Mouse (Mus musculus) left cerebral cortex, postnatal 25 days (tissue): ENCODE data around the gene Gtpbp4. TPM values are rescaled to one million over a fixed set of nuclear protein-coding genes. Genes with fewer than 3 reads are reported as not detected.
"Not testable (repeated sequence)": the region's sequence is repeated elsewhere in the genome, so short reads cannot be mapped to it uniquely, and the experiment has no call there.

Experiments used
- DNase-seq, 2 experiments: peaks; one replicate each; pipeline ENCODE4 v3.0.0; 2022; ENCODE audit warnings: low spot score in 2 of 2, mixed read lengths in 1 of 2
- intact Hi-C: fragments of 180-260 bp; cut with DNase I; formaldehyde crosslinking; loops from one replicate; pipeline ENCODE4 v1.15.1; 2025
- total RNA-seq, 2 experiments: library from RNA; stranded (reverse); gene quantifications; 2 replicates each; pipeline ENCODE4 v1.2.3; 2021

Gtpbp4 gene
- 10 to 100 TPM; 39.0 to 39.2 TPM for total RNA-seq

GRCm38 (mm10) chr13:8995990-8996786 is at the start of gene Gtpbp4:
Gene Gtpbp4 (minus strand): TSS chr13:8996083.
- peak; percentile 97 to 99 for DNase-seq
- intact Hi-C loops, result loop anchor here (1.0 to 5.0 kb wide), 3 partner anchors 71 to 109 kb away; partner anchors contain the start of genes Idi1 and Larp4b

DNA sequence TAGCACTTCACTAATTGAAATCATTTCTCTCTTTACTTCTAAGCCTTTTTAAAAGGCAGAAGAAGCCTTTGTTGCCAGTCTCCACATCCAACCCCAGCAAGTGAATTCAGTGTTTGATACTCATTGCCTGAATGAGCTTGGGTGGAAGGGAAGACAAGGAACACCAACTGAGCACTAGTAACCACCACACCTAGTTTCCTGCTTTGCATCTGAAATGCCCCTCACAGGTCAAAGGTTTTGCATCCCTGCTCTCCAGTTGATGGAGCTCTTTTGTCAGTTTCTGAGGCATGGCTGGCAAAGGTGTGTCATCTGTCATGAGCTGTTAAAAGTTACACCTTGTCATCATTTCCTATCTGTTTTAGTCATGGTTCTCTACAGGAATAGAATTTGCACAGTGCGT is 48.8 kb upstream of the Gtpbp4 start:
- intact Hi-C loops, result no loop called here
- DNase-seq, result no peak

GRCm38 (mm10) chr13:9043289-9044049 is 47.6 kb upstream of the Gtpbp4 start:
- no peak for DNase-seq
- intact Hi-C loops, result no loop called here

DNA sequence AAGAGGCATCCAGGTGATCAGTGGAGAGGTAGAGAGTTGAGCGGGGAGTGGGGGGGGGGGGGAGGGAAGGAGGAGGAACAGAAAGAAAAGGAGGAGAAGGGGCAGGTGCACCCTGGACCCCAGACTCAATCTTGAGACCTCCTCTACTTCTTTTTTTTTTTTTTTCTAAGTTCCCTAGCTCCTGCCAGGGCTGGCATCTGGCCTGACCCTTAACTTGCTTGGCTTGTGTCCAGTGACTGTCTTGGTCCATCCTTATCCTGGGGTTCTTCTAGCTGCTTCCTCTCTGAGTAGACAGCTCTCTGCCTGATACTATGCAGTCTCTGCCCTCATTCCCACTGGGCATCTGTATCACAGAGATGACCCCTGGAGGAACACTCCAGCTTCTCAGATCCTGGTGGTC is 44.7 kb upstream of the Gtpbp4 start:
- intact Hi-C loops, result no loop called here
- DNase-seq, result no peak

GRCm38 (mm10) chr13:9031996-9032661 is 36.2 kb upstream of the Gtpbp4 start:
- DNase-seq, result no peak
- intact Hi-C loops, result no loop called here

DNA sequence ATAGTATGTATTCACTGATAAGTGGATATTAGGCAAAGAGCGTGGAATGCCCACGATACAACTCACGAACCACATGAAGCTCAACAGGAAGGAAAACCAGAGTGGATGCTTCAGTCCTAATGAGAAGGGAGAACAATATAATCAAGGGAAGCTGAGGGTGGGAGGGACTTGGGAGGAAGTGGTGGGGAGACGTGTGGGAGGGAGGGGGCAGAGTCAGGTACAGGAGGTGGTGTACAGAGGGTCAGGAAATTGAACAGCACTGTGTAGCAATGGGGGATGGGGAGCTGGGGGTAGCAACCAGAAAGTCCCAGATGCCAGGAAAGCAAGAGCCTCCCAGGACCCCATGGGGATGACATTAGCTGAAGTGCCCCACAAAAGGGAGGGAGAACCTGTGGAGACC is 34.5 kb upstream of the Gtpbp4 start:
- no peak for DNase-seq

DNA sequence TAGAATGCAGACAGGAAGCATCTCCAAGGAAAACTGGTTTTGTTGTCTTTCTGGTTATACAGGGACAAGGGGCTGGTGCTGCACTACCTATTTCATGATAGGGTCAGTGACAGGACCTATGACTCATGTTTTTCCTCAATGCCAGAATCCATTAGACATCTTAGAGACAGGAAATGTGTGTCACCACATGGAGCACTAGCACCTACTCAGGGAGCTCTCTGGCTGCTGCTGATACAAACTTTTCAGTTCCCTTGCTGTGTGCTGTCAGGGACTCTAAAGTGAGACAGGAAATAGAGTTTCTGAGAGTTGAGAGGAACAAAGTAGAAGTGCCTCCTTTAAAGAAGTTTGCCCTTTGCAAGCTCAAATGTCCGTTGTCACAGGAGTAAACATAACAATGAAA is 31.4 kb upstream of the Gtpbp4 start:
- intact Hi-C loops, result no loop called here
- DNase-seq, result no peak

More for the DNA sequence above, 34.5 kb upstream of the Gtpbp4 start:
- intact Hi-C loops, result no loop called here

DNA sequence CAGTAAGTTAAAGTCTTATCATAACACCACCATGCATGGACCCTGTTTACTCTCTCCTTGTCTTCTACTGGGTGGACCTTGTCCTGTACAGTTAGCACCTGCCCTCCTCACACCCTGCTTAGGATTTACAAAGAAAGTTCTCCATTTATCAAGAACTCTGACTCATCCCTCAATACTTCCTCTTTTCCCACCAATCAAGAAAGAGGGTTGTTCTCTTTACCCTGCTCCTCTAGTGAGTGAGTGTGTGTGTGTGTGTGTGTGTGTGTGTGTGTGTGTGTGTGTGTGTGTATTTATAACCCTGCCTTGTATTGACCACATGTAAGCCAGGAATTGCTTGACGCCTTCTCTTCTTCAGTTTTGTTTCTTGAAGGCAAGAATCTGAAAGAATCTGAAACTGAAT is 26.7 kb upstream of the Gtpbp4 start:
- no peak for DNase-seq
- intact Hi-C loops, result no loop called here

DNA sequence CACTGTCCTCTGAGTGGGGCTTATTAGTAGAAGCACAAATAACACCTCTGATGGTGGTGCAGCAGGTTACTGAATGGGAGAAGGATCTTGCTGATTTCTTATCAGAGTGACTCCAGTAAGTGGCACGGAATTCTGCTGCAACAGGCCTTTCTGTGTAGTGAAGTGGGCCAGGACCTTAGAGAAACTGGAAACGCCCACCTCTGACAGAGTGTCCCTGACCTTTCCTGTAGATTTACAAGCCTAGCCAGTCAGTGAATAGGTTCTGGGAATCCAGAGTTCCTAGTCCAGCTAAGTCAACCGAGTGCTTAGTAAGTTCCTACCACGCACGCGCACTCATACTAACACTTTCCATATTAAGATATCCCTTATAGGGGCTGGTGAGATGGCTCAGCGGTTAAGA is 25.7 kb upstream of the Gtpbp4 start:
- intact Hi-C loops, result no loop called here

DNA sequence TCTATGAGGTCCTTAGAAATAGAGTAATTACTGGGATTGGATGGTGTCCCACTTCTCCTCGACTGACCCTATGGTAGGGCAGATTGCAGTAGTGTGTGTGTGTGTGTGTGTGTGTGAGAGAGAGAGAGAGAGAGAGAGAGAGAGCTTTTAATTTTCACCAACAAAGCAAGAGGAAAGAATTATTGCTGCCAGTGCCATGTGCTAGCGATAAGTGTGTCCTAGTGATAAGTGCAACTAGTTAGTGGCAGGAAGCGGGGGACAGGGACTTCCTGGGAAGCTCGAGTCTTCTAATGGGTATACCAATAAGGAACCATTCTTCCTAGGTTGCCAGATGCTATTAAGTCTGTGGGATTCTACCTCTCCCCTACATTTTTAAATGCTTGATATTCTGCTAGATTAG is 23.8 kb upstream of the Gtpbp4 start:
- intact Hi-C loops, result no loop called here
- DNase-seq, result no peak

More for the DNA sequence above, 25.7 kb upstream of the Gtpbp4 start:
- no peak for DNase-seq

DNA sequence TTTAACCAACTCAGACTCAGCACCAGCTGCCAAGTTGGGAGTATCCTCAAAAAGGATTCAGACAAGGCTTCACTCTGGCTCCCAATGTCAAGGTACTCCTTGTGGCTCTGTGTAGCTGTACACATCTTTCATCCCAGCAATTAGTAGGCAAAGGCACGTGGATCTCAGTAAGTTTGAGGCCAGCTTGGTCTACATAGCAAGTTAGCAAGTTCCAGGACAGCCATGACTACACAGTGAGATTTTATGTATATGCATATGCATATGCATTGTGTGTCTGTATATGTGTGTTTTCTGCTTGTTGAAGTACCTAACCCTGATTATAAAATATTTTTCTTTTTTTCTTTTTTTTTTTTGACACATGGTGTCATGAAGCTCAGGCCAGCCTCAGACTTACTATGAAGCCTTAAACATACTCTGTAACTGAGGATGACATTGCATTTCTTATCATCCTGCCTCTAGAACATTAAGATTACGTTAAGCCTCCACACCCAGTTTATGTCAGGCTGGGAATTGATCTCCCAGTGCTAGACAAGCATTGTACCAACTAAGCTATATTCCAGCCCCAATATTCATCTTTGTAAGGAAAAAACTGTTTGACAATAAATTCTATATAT is 23.2 kb upstream of the Gtpbp4 start:
- intact Hi-C loops, result no loop called here
- DNase-seq, result no peak

GRCm38 (mm10) chr13:9017190-9017589 is 21.3 kb upstream of the Gtpbp4 start:
- DNase-seq, result peak in 1 of 2 experiments; percentile 2
- intact Hi-C loops, result no loop called here

- DNase-seq, result no peak
- intact Hi-C loops, result no loop called here
Measured at GRCm38 (mm10) chr13:9014431-9014830, 18.5 kb upstream of the Gtpbp4 start.

GRCm38 (mm10) chr13:9013483-9013882 is 17.6 kb upstream of the Gtpbp4 start:
- DNase-seq, result no peak
- intact Hi-C loops, result no loop called here

GRCm38 (mm10) chr13:9011596-9012350 is 15.9 kb upstream of the Gtpbp4 start:
- intact Hi-C loops, result no loop called here
- peak; percentile 51 to 82 for DNase-seq

DNA sequence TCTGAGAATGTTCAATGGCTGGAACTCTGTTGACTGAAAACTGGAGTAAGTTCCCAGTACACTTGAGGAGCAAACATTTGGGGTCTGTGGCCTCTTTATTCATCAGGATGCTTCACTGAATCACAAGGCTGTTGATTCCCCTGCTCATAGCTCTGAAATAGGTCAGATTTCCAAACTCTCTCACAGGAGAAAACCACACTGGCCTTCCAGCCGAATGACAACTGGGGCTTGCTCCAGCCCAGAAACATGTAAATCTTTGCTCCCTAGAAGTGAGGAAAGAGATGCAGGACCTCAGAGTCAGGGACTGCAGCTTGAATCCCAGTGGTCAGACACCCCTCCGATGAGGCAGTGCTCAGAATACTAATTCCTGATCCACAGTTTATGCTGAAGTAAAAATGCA is 7.4 kb upstream of the Gtpbp4 start:
- no peak for DNase-seq
- intact Hi-C loops, result no loop called here

DNA sequence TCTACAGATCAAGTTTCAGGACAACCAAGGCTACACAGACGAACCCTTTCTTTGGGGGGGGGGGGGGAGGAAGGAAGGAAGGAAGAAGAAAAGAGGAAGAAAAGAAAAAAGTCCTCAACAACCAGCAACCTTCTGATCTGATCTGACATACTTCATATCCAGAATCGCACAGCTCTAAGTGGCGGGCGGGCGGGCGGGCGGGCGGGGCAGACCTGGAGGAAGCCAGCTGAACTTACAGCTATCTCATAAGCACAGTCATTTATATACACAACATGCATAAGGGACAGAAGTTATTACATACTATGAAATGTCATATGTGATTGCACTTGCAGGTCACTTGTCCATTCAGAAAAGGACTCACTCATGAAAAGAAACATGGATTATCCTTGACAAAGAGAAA is 3.6 kb upstream of the Gtpbp4 start:
- DNase-seq, result no peak
- intact Hi-C loops, result loop anchor here (5.0 kb wide), 1 partner anchor 112 kb away; the partner anchor contains the start of gene Idi1

DNA sequence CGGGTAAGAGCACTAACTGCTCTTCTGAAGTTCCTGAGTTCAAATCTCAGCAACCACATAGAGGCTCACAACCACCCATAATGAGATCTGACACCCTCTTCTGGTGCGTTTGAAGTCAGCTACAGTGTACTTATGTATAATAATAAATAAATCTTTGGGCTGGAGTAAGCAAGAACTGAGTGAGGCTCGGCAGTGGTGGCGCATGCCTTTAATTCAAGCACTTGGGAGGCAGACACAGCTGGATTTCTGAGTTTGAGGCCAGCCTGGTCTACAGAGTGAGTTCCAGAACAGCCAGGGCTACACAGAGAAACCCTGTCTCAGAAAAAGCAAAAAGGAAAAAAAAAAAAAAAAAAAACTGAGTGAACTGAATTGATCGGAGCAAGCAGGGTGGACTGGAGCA is 1.3 kb upstream of the Gtpbp4 start:
- intact Hi-C loops, result loop anchor here (2.0 to 5.0 kb wide), 2 partner anchors 70 to 110 kb away; partner anchors contain the start of gene Idi1
- not testable (repeated sequence) for DNase-seq
